Mouse (Mus musculus) testis, adult 2 months (tissue): ENCODE data around the gene Ccl11. TPM values are rescaled to one million over a fixed set of nuclear protein-coding genes. Genes with fewer than 3 reads are reported as not detected.

Experiments used
- H3K27ac ChIP-seq: fragments of 200-500 bp; 2 replicates; pipeline ENCODE4 v1.5.1; 2012; ENCODE audit warnings: low read depth, low read length; ENCODE audit not compliant: control insufficient read depth, insufficient read depth
- H3K27me3 ChIP-seq: fragments of 200-500 bp; 2 replicates; pipeline ENCODE4 v1.6.1; 2012; ENCODE audit warnings: mild to moderate bottlenecking, low read length, moderate library complexity; ENCODE audit not compliant: control insufficient read depth, insufficient read depth
- H3K36me3 ChIP-seq: fragments of 200-500 bp; 2 replicates; pipeline ENCODE4 v1.6.1; 2012; ENCODE audit warnings: mild to moderate bottlenecking, low read length; ENCODE audit not compliant: control insufficient read depth, insufficient read depth
- H3K4me1 ChIP-seq: fragments of 200-500 bp; 2 replicates; pipeline ENCODE4 v1.6.1; 2012; ENCODE audit warnings: low read length; ENCODE audit not compliant: control insufficient read depth, insufficient read depth
- H3K4me3 ChIP-seq: fragments of 200-500 bp; 2 replicates; pipeline ENCODE4 v1.5.1; 2012; ENCODE audit warnings: low read depth, mild to moderate bottlenecking, low read length, moderate library complexity, mixed read lengths; ENCODE audit not compliant: control insufficient read depth
- CTCF ChIP-seq: fragments of 200-500 bp; IDR thresholded peaks from 2 replicates; pipeline ENCODE4 v1.5.1; 2012; ENCODE audit warnings: low read depth, mild to moderate bottlenecking, inconsistent platforms, low read length, moderate library complexity; ENCODE audit not compliant: control insufficient read depth, insufficient read depth, insufficient replicate concordance
- POLR2A ChIP-seq: fragments of 200-500 bp; IDR thresholded peaks from 2 replicates; pipeline ENCODE4 v1.6.1; 2012; ENCODE audit warnings: low read depth, mild to moderate bottlenecking, inconsistent platforms, low read length, moderate library complexity; ENCODE audit not compliant: control insufficient read depth
- polyA plus RNA-seq: library from polyadenylated mRNA; depleted of rRNA; stranded (reverse); fragments of >200 nt; gene quantifications from 2 replicates; pipeline ENCODE4 v1.2.3, GENCODE M21; 2012

Ccl11 gene
- polyA plus RNA-seq, 1 experiment, result not detected

- Histone ChIP-seq H3K27me3 (no peaks in the 10 kb centered on the region), H3K36me3 (no peaks in the 10 kb centered on the region), H3K4me1 (no peaks in the 10 kb centered on the region), H3K27ac (no peak within 1 kb of the TSS), H3K4me3 (no peak within 1 kb of the TSS)
- TF ChIP-seq CTCF (no peak), POLR2A (no peak)
Measured at GRCm38 (mm10) chr11:82035356-82035755, 22.3 kb upstream of the Ccl11 start, which contains the start of gene Ccl2. TSS of gene Ccl2 (plus strand) at chr11:82035571.

- H3K36me3 ChIP-seq, result no peaks in the 10 kb centered on the region
- no peaks in the 10 kb centered on the region for H3K27me3 ChIP-seq
- H3K4me1 ChIP-seq, result no peaks in the 10 kb centered on the region
- TF ChIP-seq CTCF (no peak), POLR2A (no peak)
- H3K4me3 ChIP-seq, result no peak overlapping the region
- no peak overlapping the region for H3K27ac ChIP-seq
Measured at GRCm38 (mm10) chr11:82035857-82036256, 21.8 kb upstream of the Ccl11 start.

DNA sequence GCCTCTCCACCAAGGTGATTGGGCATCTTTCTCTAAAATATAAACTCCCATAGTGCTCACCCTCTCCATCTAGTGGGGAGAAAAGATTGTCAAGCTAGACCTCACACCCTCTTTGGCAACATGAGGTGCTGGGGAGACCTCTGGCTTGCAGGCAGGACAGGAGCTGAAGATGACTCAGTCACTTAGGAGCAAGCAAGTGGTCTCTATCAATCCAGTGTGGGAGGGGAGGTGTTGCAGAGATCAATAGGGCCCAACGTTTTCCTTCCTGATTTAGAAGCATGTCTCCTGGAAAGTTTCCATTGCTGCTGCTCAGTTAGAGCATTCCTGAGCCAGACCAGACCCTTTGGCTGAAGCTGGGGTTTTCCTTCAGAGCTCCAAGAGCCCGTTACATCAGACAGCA is 19.1 kb upstream of the Ccl11 start, which contains the start of gene Gm17268:
Gene Gm17268 (minus strand): TSS at position 28 of the 400 bp plus-strand sequence.
- H3K4me3 ChIP-seq, result no peak within 1 kb of the TSS
- H3K4me1 ChIP-seq, result no peaks in the 10 kb centered on the region
- no peak for TF ChIP-seq POLR2A
- TF ChIP-seq CTCF, result no peak
- no peaks in the 10 kb centered on the region for H3K27me3 ChIP-seq
- no peaks in the 10 kb centered on the region for H3K36me3 ChIP-seq
- H3K27ac ChIP-seq, result no peak within 1 kb of the TSS

DNA sequence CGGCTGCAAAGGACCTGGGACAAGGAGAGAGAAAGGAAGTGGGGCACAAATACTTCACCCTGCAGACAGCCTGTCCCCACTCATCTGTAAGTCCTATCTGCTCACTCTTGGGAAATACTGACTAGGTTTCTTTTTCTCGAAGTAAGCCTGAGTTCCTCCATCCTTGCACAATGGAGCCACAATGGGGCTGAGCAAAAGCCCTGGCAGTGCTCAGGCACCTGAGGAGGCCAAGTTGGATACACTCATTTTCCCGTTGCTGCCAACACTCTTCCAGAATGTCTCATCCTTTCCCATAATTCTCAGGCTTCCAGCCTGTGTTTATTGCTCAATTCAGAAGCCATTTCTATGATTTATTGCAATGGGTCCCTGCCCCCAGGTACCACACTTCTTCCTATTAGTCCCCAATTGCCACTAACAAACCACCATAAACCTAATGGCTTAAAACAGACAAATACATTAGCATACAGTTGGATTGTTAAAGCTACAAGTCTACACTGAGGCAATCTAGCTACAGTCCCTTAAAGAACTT is 18.4 kb upstream of the Ccl11 start:
- Histone ChIP-seq H3K4me1 (no peaks in the 10 kb centered on the region), H3K27me3 (no peaks in the 10 kb centered on the region), H3K27ac (no peak overlapping the region), H3K4me3 (no peak overlapping the region), H3K36me3 (no peaks in the 10 kb centered on the region)
- TF ChIP-seq CTCF (no peak), POLR2A (no peak)

- H3K36me3 ChIP-seq, result no peaks in the 10 kb centered on the region
- TF ChIP-seq CTCF, result no peak
- no peak for TF ChIP-seq POLR2A
- H3K4me3 ChIP-seq, result no peak overlapping the region
Measured at GRCm38 (mm10) chr11:82041671-82042080, 15.9 kb upstream of the Ccl11 start.

DNA sequence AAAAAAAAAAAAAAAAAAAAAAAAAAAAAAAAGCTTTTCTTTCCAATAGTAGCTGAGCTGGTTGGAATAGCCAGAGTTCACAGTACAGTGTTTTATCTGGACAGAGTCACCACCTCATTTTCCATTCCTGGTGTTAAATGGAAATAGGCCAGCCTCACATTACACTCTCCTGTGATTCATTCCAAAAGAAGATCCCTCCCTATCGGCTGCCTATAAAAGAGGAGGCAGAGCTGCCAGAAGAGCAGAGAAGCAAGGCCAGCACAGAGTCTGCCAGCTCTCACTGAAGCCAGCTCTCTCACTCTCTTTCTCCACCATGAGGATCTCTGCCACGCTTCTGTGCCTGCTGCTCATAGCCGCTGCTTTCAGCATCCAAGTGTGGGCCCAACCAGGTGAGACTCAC is 12.2 kb upstream of the Ccl11 start, which contains the start of gene Ccl7:
Gene Ccl7 (plus strand): TSS at position 242 of the 400 bp plus-strand sequence.
- Histone ChIP-seq H3K27me3 (no peaks in the 10 kb centered on the region), H3K27ac (no peak within 1 kb of the TSS), H3K4me3 (no peak within 1 kb of the TSS), H3K4me1 (no peaks in the 10 kb centered on the region), H3K36me3 (no peaks in the 10 kb centered on the region)
- TF ChIP-seq CTCF (no peak), POLR2A (no peak)

More at GRCm38 (mm10) chr11:82041671-82042080, 15.9 kb upstream of the Ccl11 start:
- Histone ChIP-seq H3K27ac (no peak overlapping the region), H3K27me3 (no peaks in the 10 kb centered on the region), H3K4me1 (no peaks in the 10 kb centered on the region)

DNA sequence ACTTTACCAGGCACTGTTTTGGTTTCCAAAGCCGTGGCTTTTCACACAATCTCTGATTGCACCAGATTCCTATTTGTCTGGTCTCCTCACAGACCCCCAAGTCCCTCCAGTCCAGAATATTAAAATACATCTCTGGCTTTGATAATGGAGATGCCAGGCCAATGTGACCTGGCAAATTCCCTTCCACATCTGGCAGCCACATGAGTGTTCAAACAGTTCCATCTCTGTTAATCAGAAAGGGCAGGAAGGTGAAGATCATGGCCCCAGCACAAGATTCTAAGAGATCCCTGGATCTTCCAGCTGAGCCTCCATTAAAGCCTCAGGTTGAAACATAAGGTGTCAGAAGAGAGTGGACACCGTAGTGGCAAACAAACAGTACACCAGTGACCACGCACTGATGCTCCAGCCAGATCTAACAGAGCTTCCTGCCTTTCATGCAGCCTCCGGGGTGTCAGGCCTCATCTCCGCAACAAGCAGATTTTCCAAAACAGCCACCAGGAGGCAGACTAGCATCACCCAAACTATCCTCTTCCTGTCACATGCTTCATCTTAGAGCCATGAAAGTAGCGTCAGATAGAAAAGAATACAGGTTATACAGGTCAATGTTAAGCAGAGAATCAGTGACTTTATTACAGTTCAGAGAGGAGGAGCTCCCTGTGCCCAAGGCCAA is 9.7 kb upstream of the Ccl11 start:
- H3K4me1 ChIP-seq, result no peaks in the 10 kb centered on the region
- no peaks in the 10 kb centered on the region for H3K27me3 ChIP-seq
- no peaks in the 10 kb centered on the region for H3K36me3 ChIP-seq
- H3K4me3 ChIP-seq, result no peak overlapping the region
- H3K27ac ChIP-seq, result no peak overlapping the region
- TF ChIP-seq POLR2A (no peak), CTCF (peak; percentile 30; the same call in 1 of the 2 replicates)
